Mouse (Mus musculus): ENCODE measurements around the gene Bckdha. TPM values are rescaled to one million over a fixed set of nuclear protein-coding genes. Genes with fewer than 3 reads are reported as not detected.

Gene Bckdha
- polyA plus RNA-seq, 1 experiment from 2014 or later: 106 TPM

GRCm38 (mm10) chr7:25689603-25690021, 30.8 kb upstream of the Bckdha start:
- ATAC-seq (peak; percentile 18), DNase-seq (no peak)
- Histone ChIP-seq H3K9me3 (ENCODE audit: low read length) (no peaks in the 10 kb centered on the region), H3K27me3 (ENCODE audit: insufficient read depth, low read length) (no peaks in the 10 kb centered on the region), H3K9ac (replicated peaks) (peak overlapping the region; percentile 83), H3K4me2 (ENCODE audit: low read depth, low read length) (peak overlapping the region; percentile 93), H3K27ac (ENCODE audit: low read depth) (peak overlapping the region; percentile 97), H3K36me3 (replicated peaks; ENCODE audit: insufficient read depth, low read length) (peaks cover 10% of the 10 kb centered on the region), H3K4me3 (ENCODE audit: low read depth, low read length) (peak overlapping the region; percentile 86), H3K4me1 (ENCODE audit: insufficient read depth) (peaks cover 22% of the 10 kb centered on the region)
- TF ChIP-seq CTCF (IDR thresholded peaks at IDR 0.05; ENCODE audit: low read depth) (no peak), EP300 (IDR thresholded peaks at IDR 0.05; ENCODE audit: low read depth) (peak; percentile 32)
- 6% methylated on average over 12 of the region's 12 CpGs for WGBS (ENCODE audit: insufficient replicate concordance)

- ATAC-seq (peak; percentile 79), DNase-seq (peak; percentile 87)
- H3K4me1 ChIP-seq (ENCODE audit: insufficient read depth): peaks cover 27% of the 10 kb centered on the region
These were observed 30.2 kb upstream of the Bckdha start for GRCm38 (mm10) chr7:25688810-25689586.

GRCm38 (mm10) chr7:25687811-25688401, 29.1 kb upstream of the Bckdha start:
- Histone ChIP-seq H3K27ac (ENCODE audit: low read depth) (peak overlapping the region; percentile 97), H3K4me3 (ENCODE audit: low read depth, low read length) (peak overlapping the region; percentile 86), H3K9me3 (ENCODE audit: low read length) (no peaks in the 10 kb centered on the region), H3K4me1 (ENCODE audit: insufficient read depth) (peaks cover 38% of the 10 kb centered on the region), H3K9ac (replicated peaks) (peak overlapping the region; percentile 83), H3K36me3 (replicated peaks; ENCODE audit: insufficient read depth, low read length) (peaks cover 4% of the 10 kb centered on the region; the same call in 1 of the 2 replicates), H3K27me3 (ENCODE audit: insufficient read depth, low read length) (no peaks in the 10 kb centered on the region), H3K4me2 (ENCODE audit: low read depth, low read length) (peak overlapping the region; percentile 93)
- ATAC-seq (no peak), DNase-seq (peak; percentile 77)
- WGBS (ENCODE audit: insufficient replicate concordance): under 1% methylated on average over 45 of the region's 47 CpGs
- TF ChIP-seq CTCF (IDR thresholded peaks at IDR 0.05; ENCODE audit: low read depth) (peak; percentile 63), EP300 (IDR thresholded peaks at IDR 0.05; ENCODE audit: low read depth) (no peak)

More at GRCm38 (mm10) chr7:25688810-25689586, 30.2 kb upstream of the Bckdha start:
- Histone ChIP-seq H3K9me3 (ENCODE audit: low read length) (no peaks in the 10 kb centered on the region), H3K27me3 (ENCODE audit: insufficient read depth, low read length) (no peaks in the 10 kb centered on the region), H3K9ac (replicated peaks) (peak overlapping the region; percentile 83), H3K27ac (ENCODE audit: low read depth) (peak overlapping the region; percentile 97), H3K36me3 (replicated peaks; ENCODE audit: insufficient read depth, low read length) (peaks cover 7% of the 10 kb centered on the region), H3K4me2 (ENCODE audit: low read depth, low read length) (peak overlapping the region; percentile 93), H3K4me3 (ENCODE audit: low read depth, low read length) (peak overlapping the region; percentile 86)
- peak; percentile 41; the same call in 1 of the 2 replicates for TF ChIP-seq EP300 (IDR thresholded peaks at IDR 0.05; ENCODE audit: low read depth)
- 0 out of 2 replicates have a peak, but pooled peaks have one; percentile 25 for TF ChIP-seq CTCF (IDR thresholded peaks at IDR 0.05; ENCODE audit: low read depth)
- WGBS (ENCODE audit: insufficient replicate concordance): 1% methylated on average over 41 of the region's 52 CpGs

GRCm38 (mm10) chr7:25686680-25687531, 28.1 kb upstream of the Bckdha start, which contains the start of gene Tgfb1:
Tgfb1 (plus strand) TSS chr7:25687002.
- DNase-seq (peak; percentile 84), ATAC-seq (peak; percentile 35)
- peak within 1 kb of the TSS; percentile 97 for H3K27ac ChIP-seq (ENCODE audit: low read depth)
- H3K4me1 ChIP-seq (ENCODE audit: insufficient read depth): peaks cover 47% of the 10 kb centered on the region
- peak within 1 kb of the TSS; percentile 83 for H3K9ac ChIP-seq (replicated peaks)
- H3K27me3 ChIP-seq (ENCODE audit: insufficient read depth, low read length): no peaks in the 10 kb centered on the region
- H3K9me3 ChIP-seq (ENCODE audit: low read length): no peaks in the 10 kb centered on the region
- H3K4me2 ChIP-seq (ENCODE audit: low read depth, low read length): peak within 1 kb of the TSS; percentile 93
- peaks cover 4% of the 10 kb centered on the region; the same call in 1 of the 2 replicates for H3K36me3 ChIP-seq (replicated peaks; ENCODE audit: insufficient read depth, low read length)
- TF ChIP-seq EP300 (IDR thresholded peaks at IDR 0.05; ENCODE audit: low read depth): no peak
- peak; percentile 77 for TF ChIP-seq CTCF (IDR thresholded peaks at IDR 0.05; ENCODE audit: low read depth)
- under 1% methylated on average over 38 of the region's 69 CpGs for WGBS (ENCODE audit: insufficient replicate concordance)
- peak within 1 kb of the TSS; percentile 86 for H3K4me3 ChIP-seq (ENCODE audit: low read depth, low read length)

- Histone ChIP-seq H3K4me3 (ENCODE audit: low read depth, low read length) (peak overlapping the region; percentile 86), H3K27ac (ENCODE audit: low read depth) (peak overlapping the region; percentile 97), H3K4me1 (ENCODE audit: insufficient read depth) (peaks cover 55% of the 10 kb centered on the region), H3K27me3 (ENCODE audit: insufficient read depth, low read length) (no peaks in the 10 kb centered on the region), H3K9ac (replicated peaks) (peak overlapping the region; percentile 83), H3K36me3 (replicated peaks; ENCODE audit: insufficient read depth, low read length) (peaks cover 2% of the 10 kb centered on the region; the same call in 1 of the 2 replicates), H3K4me2 (ENCODE audit: low read depth, low read length) (peak overlapping the region; percentile 93), H3K9me3 (ENCODE audit: low read length) (no peaks in the 10 kb centered on the region)
- ATAC-seq (no peak), DNase-seq (no peak)
- 59% methylated on average over 21 of the region's 21 CpGs for WGBS (ENCODE audit: insufficient replicate concordance)
- TF ChIP-seq CTCF (IDR thresholded peaks at IDR 0.05; ENCODE audit: low read depth): no peak
- no peak for TF ChIP-seq EP300 (IDR thresholded peaks at IDR 0.05; ENCODE audit: low read depth)
These were observed 27.2 kb upstream of the Bckdha start for GRCm38 (mm10) chr7:25685926-25686470.

Data from liver, postnatal 0 days (tissue).